Mouse (Mus musculus) ES-E14 (cell line): ENCODE measurements around the gene Bglap.

Source experiments
- CHD2 ChIP-seq: IDR thresholded peaks from 2 replicates; pipeline ENCODE4 v1.6.1; 2014; ENCODE audit warnings: mild to moderate bottlenecking, low read depth, low read length, inconsistent platforms
- HCFC1 ChIP-seq: IDR thresholded peaks from 2 replicates; pipeline ENCODE4 v1.6.1; 2012; ENCODE audit warnings: low read length, inconsistent platforms, borderline replicate concordance; ENCODE audit not compliant: insufficient read depth
- MAFK ChIP-seq: IDR thresholded peaks from 2 replicates; pipeline ENCODE4 v1.6.1; 2014; ENCODE audit warnings: mild to moderate bottlenecking, low read depth, low read length, inconsistent platforms; ENCODE audit not compliant: insufficient read depth
- ZC3H11A ChIP-seq: IDR thresholded peaks from 2 replicates; pipeline ENCODE4 v1.6.1; 2012; ENCODE audit warnings: low read depth, mild to moderate bottlenecking, inconsistent platforms, low read length, borderline replicate concordance
- ZNF384 ChIP-seq: IDR thresholded peaks from 2 replicates; pipeline ENCODE4 v1.6.1; 2012; ENCODE audit warnings: low read depth, low read length, inconsistent platforms

GRCm38 (mm10) chr3:88335436-88336053, 48.7 kb downstream of the Bglap start:
- TF ChIP-seq ZC3H11A (no peak), HCFC1 (no peak), ZNF384 (no peak), MAFK (no peak; the same call in 1 of the 2 replicates), CHD2 (no peak)
